Mouse (Mus musculus) limb, embryonic 14.5 days (tissue): ENCODE results near the gene Nucks1. TPM values are rescaled to one million over a fixed set of nuclear protein-coding genes. Genes with fewer than 3 reads are reported as not detected.
A peak's percentile ranks its signal among the peaks of the same experiment; 100 is the strongest.

Source experiments
- ATAC-seq: fragments of 200-750 bp; cut with Nextera tagmentation; 2 replicates; pipeline ENCODE4 v1.8.0; 2017; ENCODE audit warnings: low read depth, moderate number of reproducible peaks, moderate TSS enrichment; ENCODE audit not compliant: low FRiP score
- DNase-seq: peaks from one replicate; pipeline ENCODE4 v3.0.0-alpha.2; 2015; ENCODE audit warnings: low spot score
- H3K27ac ChIP-seq: fragments of 300-500 bp; sonication (generic); replicated peaks from 2 replicates; pipeline ENCODE4 v1.5.1; 2014; ENCODE audit warnings: low read depth, mild to moderate bottlenecking, low read length, moderate library complexity, mixed read lengths
- H3K27me3 ChIP-seq: fragments of 300-500 bp; sonication (generic); 2 replicates; pipeline ENCODE4 v1.6.1; 2014; ENCODE audit warnings: low read length, mixed read lengths; ENCODE audit not compliant: control insufficient read depth, insufficient read depth
- H3K36me3 ChIP-seq: fragments of 300-500 bp; sonication (generic); 2 replicates; pipeline ENCODE4 v1.6.1; 2014; ENCODE audit warnings: mild to moderate bottlenecking, low read length, moderate library complexity, mixed read lengths; ENCODE audit not compliant: control insufficient read depth, insufficient read depth
- H3K4me1 ChIP-seq: fragments of 300-500 bp; sonication (generic); 2 replicates; pipeline ENCODE4 v1.6.1; 2014; ENCODE audit warnings: antibody characterized with exemption, low read length, mixed read lengths; ENCODE audit not compliant: control insufficient read depth, insufficient read depth
- H3K4me2 ChIP-seq: fragments of 300-500 bp; sonication (generic); replicated peaks from 2 replicates; pipeline ENCODE4 v1.6.1; 2014; ENCODE audit warnings: low read depth, mild to moderate bottlenecking, low read length, moderate library complexity; ENCODE audit not compliant: severe bottlenecking
- H3K4me3 ChIP-seq: fragments of 300-500 bp; sonication (generic); replicated peaks from 2 replicates; pipeline ENCODE4 v1.5.1; 2014; ENCODE audit warnings: low read length
- H3K9ac ChIP-seq: fragments of 300-500 bp; sonication (generic); 2 replicates; pipeline ENCODE4 v1.6.1; 2014; ENCODE audit warnings: mild to moderate bottlenecking, low read depth, low read length, moderate library complexity; ENCODE audit not compliant: severe bottlenecking
- H3K9me3 ChIP-seq: fragments of 300-500 bp; sonication (generic); 2 replicates; pipeline ENCODE4 v1.6.1; 2016; ENCODE audit warnings: low read length; ENCODE audit not compliant: control insufficient read depth
- POLR2A ChIP-seq: fragments of 200-500 bp; IDR thresholded peaks from 2 replicates; pipeline ENCODE4 v1.8.0; 2012; ENCODE audit warnings: inconsistent platforms, mild to moderate bottlenecking, moderate library complexity, borderline replicate concordance; ENCODE audit not compliant: insufficient read depth, insufficient read length; ENCODE audit errors: extremely low read depth
- WGBS: fragments of 180-500 bp; shearing (Covaris S2); extraction: QIAGEN DNeasy Blood & Tissue Kit; methylation state at CpG from one replicate; pipeline ENCODE4 v1.1.7; 2014; 5-methylcytosine and 5-hydroxymethylcytosine counted together
- polyA plus RNA-seq, 2 experiments: library from polyadenylated mRNA; depleted of rRNA in 1 of 2; stranded (reverse) in 1 of 2; unstranded in 1 of 2; fragments of >200 nt; fragmentation: Nextera tagmentation in 1 of 2; extraction: Ambion mirVana in 1 of 2; gene quantifications; 2 replicates each; pipeline versions ENCODE4 v1.2.1 to v1.2.3; 2012 to 2014

The Nucks1 gene
- polyA plus RNA-seq, 2 experiments: 52.0 to 68.4 TPM

GRCm38 (mm10) chr1:131941501-131941900, 31.2 kb downstream of the Nucks1 start:
- H3K27me3 ChIP-seq: no peaks in the 10 kb centered on the region
- no peak for TF ChIP-seq POLR2A
- H3K9ac ChIP-seq: no peak overlapping the region
- no peak overlapping the region for H3K27ac ChIP-seq
- DNase-seq (no peak), ATAC-seq (no peak)
- H3K4me1 ChIP-seq: no peaks in the 10 kb centered on the region
- WGBS: 96% methylated on average over 1 of the region's 1 CpGs
- H3K4me2 ChIP-seq: no peak overlapping the region
- peaks cover 9% of the 10 kb centered on the region; the same call in 1 of the 2 replicates for H3K36me3 ChIP-seq
- H3K9me3 ChIP-seq: no peaks in the 10 kb centered on the region
- H3K4me3 ChIP-seq: no peak overlapping the region

GRCm38 (mm10) chr1:131942621-131943590, 32.6 kb downstream of the Nucks1 start:
- ATAC-seq (peak; percentile 23; the same call in 1 of the 2 replicates), DNase-seq (peak; percentile 57)
- Histone ChIP-seq H3K4me1 (no peaks in the 10 kb centered on the region), H3K9me3 (no peaks in the 10 kb centered on the region), H3K4me3 (no peak overlapping the region), H3K27me3 (no peaks in the 10 kb centered on the region), H3K9ac (no peak overlapping the region), H3K27ac (no peak overlapping the region), H3K4me2 (no peak overlapping the region), H3K36me3 (0 out of 2 replicates have a peak, but pooled peaks cover 2% of the 10 kb centered on the region)
- WGBS: 65% methylated on average over 16 of the region's 16 CpGs
- TF ChIP-seq POLR2A: no peak

- Histone ChIP-seq H3K36me3 (no peaks in the 10 kb centered on the region), H3K4me3 (no peak overlapping the region), H3K9ac (no peak overlapping the region), H3K27me3 (no peaks in the 10 kb centered on the region), H3K9me3 (no peaks in the 10 kb centered on the region), H3K27ac (no peak overlapping the region), H3K4me2 (no peak overlapping the region), H3K4me1 (no peaks in the 10 kb centered on the region)
- no peak for TF ChIP-seq POLR2A
- WGBS: 53% methylated on average over 10 of the region's 10 CpGs
- DNase-seq (no peak), ATAC-seq (no peak)
Observed at GRCm38 (mm10) chr1:131945674-131946440, 35.5 kb downstream of the Nucks1 start.

- Histone ChIP-seq H3K4me3 (no peak overlapping the region), H3K4me2 (no peak overlapping the region), H3K9me3 (no peaks in the 10 kb centered on the region), H3K9ac (no peak overlapping the region), H3K27ac (no peak overlapping the region), H3K27me3 (no peaks in the 10 kb centered on the region), H3K4me1 (no peaks in the 10 kb centered on the region), H3K36me3 (no peaks in the 10 kb centered on the region)
- ATAC-seq (no peak), DNase-seq (no peak)
- TF ChIP-seq POLR2A: no peak
- WGBS: 84% methylated on average over 11 of the region's 11 CpGs
Observed at GRCm38 (mm10) chr1:131946462-131947215, 36.3 kb downstream of the Nucks1 start.
